Mouse (Mus musculus): ENCODE measurements around the gene Fam181b.

The Fam181b gene

GRCm38 (mm10) chr7:93079785-93080730 is at the start of gene Fam181b:
Gene Fam181b (plus strand): TSS chr7:93079865.
- DNase-seq (ENCODE audit: low read depth, low spot score) = no peak

GRCm38 (mm10) chr7:93037763-93038471 is 41.7 kb upstream of the Fam181b start:
- peak; percentile 6 for DNase-seq (ENCODE audit: low read depth, low spot score)

GRCm38 (mm10) chr7:93038472-93038828 is 41.2 kb upstream of the Fam181b start:
- DNase-seq (ENCODE audit: low read depth, low spot score) = no peak

- no peak for DNase-seq (ENCODE audit: low read depth, low spot score)
These were observed 40.1 kb upstream of the Fam181b start for GRCm38 (mm10) chr7:93039542-93039941.

GRCm38 (mm10) chr7:93044359-93044758 is 35.3 kb upstream of the Fam181b start:
- DNase-seq (ENCODE audit: low read depth, low spot score) = no peak

GRCm38 (mm10) chr7:93044788-93045187 is 34.9 kb upstream of the Fam181b start:
- no peak for DNase-seq (ENCODE audit: low read depth, low spot score)

- no peak for DNase-seq (ENCODE audit: low read depth, low spot score)
These were observed 18.8 kb upstream of the Fam181b start for GRCm38 (mm10) chr7:93060831-93061230.

- no peak for DNase-seq (ENCODE audit: low read depth, low spot score)
These were observed 17.9 kb upstream of the Fam181b start for GRCm38 (mm10) chr7:93061747-93062146.

- DNase-seq (ENCODE audit: low read depth, low spot score) = no peak
These were observed 17.5 kb upstream of the Fam181b start for GRCm38 (mm10) chr7:93062189-93062588.

GRCm38 (mm10) chr7:93067464-93068015 is 12.1 kb upstream of the Fam181b start:
- no peak for DNase-seq (ENCODE audit: low read depth, low spot score)

- DNase-seq (ENCODE audit: low read depth, low spot score) = no peak
These were observed 3.2 kb upstream of the Fam181b start for GRCm38 (mm10) chr7:93076435-93076960.

GRCm38 (mm10) chr7:93079420-93079784 is 263 bp upstream of the Fam181b start:
- DNase-seq (ENCODE audit: low read depth, low spot score) = no peak

- no peak for DNase-seq (ENCODE audit: low read depth, low spot score)
These were observed 1.2 kb downstream of the Fam181b start for GRCm38 (mm10) chr7:93080731-93081430.

GRCm38 (mm10) chr7:93093371-93094058 is 13.8 kb downstream of the Fam181b start:
- peak; percentile 35 for DNase-seq (ENCODE audit: low read depth, low spot score)

GRCm38 (mm10) chr7:93095511-93095910 is 15.8 kb downstream of the Fam181b start:
- DNase-seq (ENCODE audit: low read depth, low spot score) = peak; percentile 50

- no peak for DNase-seq (ENCODE audit: low read depth, low spot score)
These were observed 25.2 kb downstream of the Fam181b start for GRCm38 (mm10) chr7:93104776-93105340.

GRCm38 (mm10) chr7:93110370-93110965 is 30.8 kb downstream of the Fam181b start:
- no peak for DNase-seq (ENCODE audit: low read depth, low spot score)

GRCm38 (mm10) chr7:93111056-93111455 is 31.4 kb downstream of the Fam181b start:
- DNase-seq (ENCODE audit: low read depth, low spot score) = no peak

GRCm38 (mm10) chr7:93117561-93117960 is 37.9 kb downstream of the Fam181b start:
- no peak for DNase-seq (ENCODE audit: low read depth, low spot score)

- DNase-seq (ENCODE audit: low read depth, low spot score) = no peak
These were observed 44.3 kb downstream of the Fam181b start for GRCm38 (mm10) chr7:93123936-93124335.
